Mouse (Mus musculus): ENCODE data around the gene Itgb2l.

DNA sequence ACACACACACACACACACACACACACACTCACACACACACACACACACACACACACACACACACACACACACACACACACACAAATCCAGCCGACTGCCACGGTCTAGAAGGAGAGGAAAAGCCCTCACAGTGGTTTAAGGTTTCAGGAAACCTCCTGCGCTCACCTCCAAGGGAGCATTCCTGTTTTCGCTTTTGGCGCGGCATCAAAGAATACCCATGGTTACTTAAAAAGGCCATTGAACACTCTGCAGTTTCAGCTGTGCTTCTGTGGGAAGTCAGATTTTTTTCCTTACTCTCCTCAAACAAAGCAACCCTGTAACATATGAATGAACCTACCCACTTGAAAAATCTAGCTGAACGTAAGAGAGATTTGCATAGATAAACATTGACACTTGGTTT lies 67.1 kb downstream of the Itgb2l start:
- TF ChIP-seq CTCF (IDR thresholded peaks at IDR 0.05; ENCODE audit: low read depth), result no peak
- TF ChIP-seq EP300 (IDR thresholded peaks at IDR 0.05; ENCODE audit: low read depth), result no peak
